15 mouse cellular contexts compared by ENCODE assay signal in the genomic region with DNA sequence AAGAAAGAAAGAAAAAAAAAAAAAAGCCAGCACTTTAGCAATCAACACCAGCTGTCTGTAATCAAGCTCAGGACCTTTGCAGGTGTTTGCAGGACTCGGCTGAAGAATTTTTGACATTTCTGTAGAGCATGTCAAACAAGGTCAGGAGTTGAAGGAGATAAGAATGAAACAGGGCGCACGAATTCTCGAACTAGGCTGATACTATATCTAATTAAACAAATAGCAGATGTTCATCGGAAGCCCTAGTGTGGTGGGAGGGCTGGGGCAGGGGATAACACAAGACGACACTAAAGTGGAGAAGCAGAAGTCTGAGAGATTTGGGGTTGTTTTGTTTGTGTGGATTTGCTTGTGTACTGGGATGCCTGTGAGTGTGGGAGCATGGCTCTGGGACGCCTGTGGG.
DNase-seq lines count a peak whose midpoint lies in the region; ATAC-seq lines count a peak whose summit lies in the region.
"Had no signal": no experiment of that assay in that cellular context is flagged by ENCODE, and none has a peak within 500 bp of the region (broad histone marks: within the 10 kb centered on the region; RNA-seq: fewer than 3 reads in every experiment).

No protein-coding gene starts in this region.

- no peak overlapping the region for H3K4me3 ChIP-seq in heart, embryonic 12.5 days
- H3K4me3 ChIP-seq in kidney, embryonic 16.5 days (ENCODE audit: low read length) = no peak overlapping the region
- no peak overlapping the region for H3K4me3 ChIP-seq in embryonic facial prominence, embryonic 12.5 days
- H3K4me3 ChIP-seq: midbrain, embryonic 12.5 days; stomach, embryonic 15.5 days had no signal

- H3K9me3 ChIP-seq in heart, embryonic 12.5 days (replicated peaks) = no peaks in the 10 kb centered on the region
- H3K9me3 ChIP-seq in kidney, embryonic 16.5 days (ENCODE audit: low read length) = no peaks in the 10 kb centered on the region
- H3K9me3 ChIP-seq in embryonic facial prominence, embryonic 12.5 days = no peaks in the 10 kb centered on the region
- H3K9me3 ChIP-seq: midbrain, embryonic 12.5 days; stomach, embryonic 15.5 days had no signal

- H3K4me2 ChIP-seq in heart, embryonic 12.5 days = peak overlapping the region; percentile 48
- H3K4me2 ChIP-seq in kidney, embryonic 16.5 days (replicated peaks; ENCODE audit: low read depth, low read length) = 0 out of 2 replicates have a peak overlapping the region, but pooled peaks have one; percentile 14
- 0 out of 2 replicates have a peak overlapping the region, but pooled peaks have one; percentile 17 for H3K4me2 ChIP-seq in embryonic facial prominence, embryonic 12.5 days (replicated peaks)
- H3K4me2 ChIP-seq: midbrain, embryonic 12.5 days; stomach, embryonic 15.5 days had no signal

- no peak for ATAC-seq in heart, embryonic 12.5 days (ENCODE audit: insufficient number of reproducible peaks, low FRiP score)
- ATAC-seq in kidney, embryonic 16.5 days (ENCODE audit: low FRiP score, low TSS enrichment) = no peak; the same call in 1 of the 2 replicates
- ATAC-seq in embryonic facial prominence, embryonic 12.5 days (ENCODE audit: insufficient number of reproducible peaks, insufficient read depth, low FRiP score, low TSS enrichment) = no peak

- WGBS in heart, embryonic 12.5 days = 9% methylated on average over 7 of the region's 7 CpGs
- 25% methylated on average over 7 of the region's 7 CpGs for WGBS in kidney, embryonic 16.5 days
- 17% methylated on average over 7 of the region's 7 CpGs for WGBS in embryonic facial prominence, embryonic 12.5 days

- no peak overlapping the region for H3K27ac ChIP-seq in heart, embryonic 12.5 days (ENCODE audit: poor library complexity, severe bottlenecking)
- H3K27ac ChIP-seq in kidney, embryonic 16.5 days (ENCODE audit: low read length) = no peak overlapping the region
- no peak overlapping the region for H3K27ac ChIP-seq in embryonic facial prominence, embryonic 12.5 days
- H3K27ac ChIP-seq: liver, embryonic 14.5 days; midbrain, embryonic 12.5 days; stomach, embryonic 15.5 days had no signal

- H3K36me3 ChIP-seq in heart, embryonic 12.5 days = no peaks in the 10 kb centered on the region
- H3K36me3 ChIP-seq in kidney, embryonic 16.5 days (ENCODE audit: insufficient read depth, low read length) = no peaks in the 10 kb centered on the region
- H3K36me3 ChIP-seq in embryonic facial prominence, embryonic 12.5 days = no peaks in the 10 kb centered on the region
- H3K36me3 ChIP-seq: midbrain, embryonic 12.5 days; stomach, embryonic 15.5 days had no signal

- no peaks in the 10 kb centered on the region for H3K27me3 ChIP-seq in heart, embryonic 12.5 days (replicated peaks)
- H3K27me3 ChIP-seq in kidney, embryonic 16.5 days (ENCODE audit: insufficient read depth, low read length) = no peaks in the 10 kb centered on the region
- H3K27me3 ChIP-seq in embryonic facial prominence, embryonic 12.5 days = no peaks in the 10 kb centered on the region
- H3K27me3 ChIP-seq: midbrain, embryonic 12.5 days; stomach, embryonic 15.5 days had no signal

- H3K4me1 ChIP-seq in heart, embryonic 12.5 days (replicated peaks) = peaks cover 4% of the 10 kb centered on the region
- H3K4me1 ChIP-seq in kidney, embryonic 16.5 days (ENCODE audit: insufficient read depth, low read length) = no peaks in the 10 kb centered on the region
- H3K4me1 ChIP-seq in embryonic facial prominence, embryonic 12.5 days = peaks cover 7% of the 10 kb centered on the region; the same call in 1 of the 2 replicates
- H3K4me1 ChIP-seq: midbrain, embryonic 12.5 days; stomach, embryonic 15.5 days had no signal

- intact Hi-C loops in heart, postnatal 25 days (cut with DNase I) = no loop called here

- DNase-seq in heart, postnatal 25 days (ENCODE audit: low spot score) = no peak
- no peak for DNase-seq in kidney, postnatal 36 days
- DNase-seq in mesoderm, embryonic 11.5 days (ENCODE audit: low read depth, low spot score) = peak; percentile 8
- DNase-seq in lung, postnatal 36 days = no peak
- no peak for DNase-seq in retina, postnatal 1 day
- DNase-seq: cerebellum, postnatal 36 days; gastrocnemius, postnatal 36 days; layer of hippocampus, postnatal 36 days; spleen, adult 18-20 months had no signal

- no peak overlapping the region for H3K9ac ChIP-seq in heart, embryonic 12.5 days
- H3K9ac ChIP-seq in kidney, embryonic 16.5 days (replicated peaks; ENCODE audit: low read length) = no peak overlapping the region
- no peak overlapping the region for H3K9ac ChIP-seq in embryonic facial prominence, embryonic 12.5 days
- H3K9ac ChIP-seq: liver, embryonic 14.5 days; midbrain, embryonic 12.5 days; stomach, embryonic 15.5 days had no signal
